Mouse (Mus musculus) myocyte (in vitro differentiated cells): Measurements from ENCODE around the gene Srgap3.

ENCODE experiments used
- CEBPB ChIP-seq: IDR thresholded peaks from 2 replicates; pipeline ENCODE4 v1.6.1; 2011; ENCODE audit warnings: mild to moderate bottlenecking, moderate library complexity; ENCODE audit not compliant: poor library complexity, insufficient read depth, severe bottlenecking
- E2F4 ChIP-seq: IDR thresholded peaks from one replicate; pipeline ENCODE4 v1.6.1; 2011; ENCODE audit warnings: mild to moderate bottlenecking, control low read depth, moderate library complexity; ENCODE audit not compliant: insufficient read depth
- MAX ChIP-seq: IDR thresholded peaks from one replicate; pipeline ENCODE4 v1.6.1; 2011; ENCODE audit warnings: low read depth, mild to moderate bottlenecking, control low read depth
- MYOD1 ChIP-seq, 3 experiments: IDR thresholded peaks; one replicate each; pipeline ENCODE4 v1.6.1; 2011; ENCODE audit warnings: control low read depth in 2 of 3, low read depth in 2 of 3, mild to moderate bottlenecking in 2 of 3, moderate library complexity in 1 of 3; ENCODE audit not compliant: insufficient read length in 2 of 3, control insufficient read depth in 1 of 3
- MYOG ChIP-seq, 3 experiments: IDR thresholded peaks; one replicate each; pipeline ENCODE4 v1.6.1; 2011; ENCODE audit warnings: control low read depth in 2 of 3, low read depth in 2 of 3, mild to moderate bottlenecking in 2 of 3; ENCODE audit not compliant: insufficient read length in 2 of 3, control insufficient read depth in 1 of 3, insufficient read depth in 1 of 3
- POLR2A ChIP-seq: IDR thresholded peaks from one replicate; pipeline ENCODE4 v1.6.1; 2011; ENCODE audit warnings: low read depth, mild to moderate bottlenecking, control low read depth, moderate library complexity; ENCODE audit not compliant: insufficient read length
- POLR2AphosphoS2 ChIP-seq: IDR thresholded peaks from one replicate; pipeline ENCODE4 v1.6.1; 2011; ENCODE audit warnings: low read depth, control low read depth; ENCODE audit not compliant: insufficient read length
- SRF ChIP-seq: IDR thresholded peaks from one replicate; pipeline ENCODE4 v1.6.1; 2011; ENCODE audit warnings: low read depth; ENCODE audit not compliant: control insufficient read depth, insufficient read length
- TCF12 ChIP-seq: IDR thresholded peaks from one replicate; pipeline ENCODE4 v1.6.1; 2011; ENCODE audit warnings: mild to moderate bottlenecking, control low read depth; ENCODE audit not compliant: poor library complexity, insufficient read depth, severe bottlenecking
- TCF3 ChIP-seq: IDR thresholded peaks from one replicate; pipeline ENCODE4 v1.6.1; 2011; ENCODE audit warnings: low read depth, control low read depth; ENCODE audit not compliant: insufficient read length
- USF1 ChIP-seq: IDR thresholded peaks from one replicate; pipeline ENCODE4 v1.6.1; 2011; ENCODE audit warnings: low read depth, mild to moderate bottlenecking, control low read depth, moderate library complexity

GRCm38 (mm10) chr6:112812884-112813283 is 134.2 kb downstream of the Srgap3 start:
- TF ChIP-seq TCF12 (no peak), MYOD1 (IDR thresholded peaks at IDR 0.05; ENCODE audit: control insufficient read depth in 1 of 3, insufficient read length in 2 of 3, low read depth in 2 of 3) (no peak), E2F4 (no peak), USF1 (no peak), POLR2A (no peak), MAX (no peak), CEBPB (no peak), TCF3 (no peak), POLR2AphosphoS2 (no peak), MYOG (IDR thresholded peaks at IDR 0.05; ENCODE audit: control insufficient read depth in 1 of 3, insufficient read depth in 1 of 3, insufficient read length in 2 of 3, low read depth in 2 of 3) (no peak), SRF (no peak)
